Mouse (Mus musculus): Measurements from ENCODE around the gene Ank3.

Gene Ank3

GRCm38 (mm10) chr10:69670496-69670895, 271.9 kb downstream of the Ank3 start:
- no peak for DNase-seq (ENCODE audit: low spot score)

DNA sequence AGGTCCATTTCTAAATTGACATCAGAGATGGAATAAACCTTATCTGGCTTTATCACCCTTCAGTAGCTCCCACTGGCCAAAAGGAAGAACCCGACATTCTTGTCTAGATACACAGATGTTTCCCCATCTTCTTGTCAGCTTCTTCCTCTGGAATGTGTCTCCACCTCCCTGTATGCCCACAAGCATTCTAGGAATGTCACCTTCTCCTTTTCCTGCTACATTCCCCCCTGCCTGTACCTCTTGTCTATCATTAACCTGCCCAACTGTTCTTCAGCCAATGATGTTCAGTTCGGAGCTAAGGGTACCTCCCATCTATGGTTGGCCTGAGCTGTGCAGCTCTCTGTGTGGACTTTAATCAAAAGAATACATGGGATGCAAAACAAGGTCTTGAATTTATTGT, 272.4 kb downstream of the Ank3 start:
- DNase-seq (ENCODE audit: low spot score) = no peak

- no peak for DNase-seq (ENCODE audit: low spot score)
Observed at GRCm38 (mm10) chr10:69671505-69671904, 272.9 kb downstream of the Ank3 start.

GRCm38 (mm10) chr10:69672545-69672944, 274.0 kb downstream of the Ank3 start:
- no peak for DNase-seq (ENCODE audit: low spot score)

- no peak for DNase-seq (ENCODE audit: low spot score)
Observed at GRCm38 (mm10) chr10:69678230-69678629, 279.7 kb downstream of the Ank3 start.

GRCm38 (mm10) chr10:69686336-69686735, 287.8 kb downstream of the Ank3 start:
- DNase-seq (ENCODE audit: low spot score) = no peak

DNA sequence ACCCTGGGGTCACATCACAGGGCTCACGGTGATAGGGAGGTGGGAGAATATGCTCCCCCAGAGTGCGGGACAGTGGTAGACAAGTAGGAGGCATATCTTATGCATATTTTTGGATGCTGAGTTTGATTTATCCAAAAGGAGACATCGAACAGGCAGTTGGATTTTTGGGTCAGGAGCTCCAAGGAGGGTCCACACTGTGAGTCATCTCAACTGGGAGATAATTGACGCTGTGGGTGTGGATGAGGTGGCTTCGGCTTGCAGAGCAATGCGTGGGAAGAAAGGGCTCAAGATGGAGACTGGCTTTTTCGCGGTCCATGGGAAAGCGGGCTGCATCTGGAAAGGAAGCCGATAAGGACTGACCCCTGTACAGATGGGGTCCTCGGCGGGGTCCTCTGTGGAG, 290.5 kb downstream of the Ank3 start:
- DNase-seq (ENCODE audit: low spot score) = no peak

- no peak for DNase-seq (ENCODE audit: low spot score)
Observed at GRCm38 (mm10) chr10:69690131-69690960, 291.8 kb downstream of the Ank3 start.

DNA sequence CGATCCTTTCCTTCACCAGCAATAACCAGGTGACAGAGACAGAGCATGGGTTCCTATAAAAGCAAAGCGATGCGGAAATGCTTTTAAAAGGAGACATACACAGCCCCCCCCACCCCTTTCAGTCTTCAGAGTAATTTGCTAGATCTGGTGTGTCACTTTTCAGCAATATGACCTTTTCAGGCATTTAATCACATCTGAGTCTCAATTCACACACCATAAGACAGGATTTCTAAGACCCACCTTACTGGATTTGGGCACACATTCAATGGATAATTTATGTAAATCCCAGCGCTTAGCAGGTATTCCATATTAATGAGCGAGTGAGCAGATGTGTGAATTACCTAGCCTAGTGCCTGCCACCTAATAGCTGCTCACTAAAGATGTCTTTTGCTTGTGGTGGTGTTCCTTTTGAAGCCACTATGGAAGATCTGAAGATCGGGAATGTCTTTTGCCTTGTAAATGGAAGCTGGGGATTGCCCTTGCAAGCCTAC, 292.4 kb downstream of the Ank3 start:
- DNase-seq (ENCODE audit: low spot score) = no peak

GRCm38 (mm10) chr10:69696019-69696418, 297.4 kb downstream of the Ank3 start:
- no peak for DNase-seq (ENCODE audit: low spot score)

GRCm38 (mm10) chr10:69698699-69699098, 300.1 kb downstream of the Ank3 start:
- no peak for DNase-seq (ENCODE audit: low spot score)

GRCm38 (mm10) chr10:69701226-69701625, 302.7 kb downstream of the Ank3 start:
- DNase-seq (ENCODE audit: low spot score) = no peak

DNA sequence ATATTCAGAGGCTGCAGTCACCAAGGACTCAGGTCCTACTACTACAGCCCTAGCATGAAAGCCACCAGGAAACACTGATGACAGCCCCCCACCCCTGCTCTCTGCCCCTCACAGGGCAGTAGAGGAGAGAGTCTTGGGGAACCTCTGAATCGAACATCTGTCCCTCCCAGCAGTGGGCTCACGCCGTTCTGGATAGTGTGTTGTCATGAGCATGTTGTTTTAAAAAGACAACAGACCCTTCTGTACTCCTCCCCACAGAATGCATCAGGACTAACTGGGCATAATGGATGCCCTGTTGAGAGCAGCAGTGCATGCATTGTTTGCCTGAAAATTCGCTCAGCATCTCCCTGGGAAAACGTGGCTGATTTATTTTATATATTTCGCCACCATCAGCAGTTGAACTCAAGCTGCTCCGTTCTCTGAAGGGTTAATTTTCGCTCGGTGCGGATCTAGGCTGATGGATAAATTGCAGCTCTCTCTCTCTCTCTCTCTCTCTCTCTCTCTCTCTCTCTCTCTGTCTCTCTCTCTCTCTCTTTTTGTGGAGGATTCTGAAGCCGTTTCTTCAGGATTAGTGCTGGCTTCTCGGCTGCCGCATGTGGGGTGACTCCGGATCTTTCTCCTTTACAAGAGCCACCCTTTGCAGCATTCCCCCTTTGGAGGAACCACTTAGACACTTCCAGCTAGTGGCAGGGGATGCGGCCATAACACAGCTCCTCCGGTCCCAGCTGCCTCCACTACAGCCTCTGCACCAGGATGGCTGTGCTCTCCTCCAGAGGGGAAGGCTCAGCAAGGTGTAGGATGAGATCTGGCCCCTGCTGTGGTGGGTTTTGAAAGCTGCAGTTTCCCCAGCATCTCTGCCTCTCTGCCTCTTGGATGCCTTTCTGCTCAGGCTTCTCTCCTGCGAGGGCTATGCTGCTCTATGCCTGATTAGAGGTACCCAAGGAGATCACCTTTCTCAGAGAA, 307.5 kb downstream of the Ank3 start:
- DNase-seq (ENCODE audit: low spot score) = no peak

GRCm38 (mm10) chr10:69706851-69707788, 308.5 kb downstream of the Ank3 start:
- DNase-seq (ENCODE audit: low spot score) = no peak

DNA sequence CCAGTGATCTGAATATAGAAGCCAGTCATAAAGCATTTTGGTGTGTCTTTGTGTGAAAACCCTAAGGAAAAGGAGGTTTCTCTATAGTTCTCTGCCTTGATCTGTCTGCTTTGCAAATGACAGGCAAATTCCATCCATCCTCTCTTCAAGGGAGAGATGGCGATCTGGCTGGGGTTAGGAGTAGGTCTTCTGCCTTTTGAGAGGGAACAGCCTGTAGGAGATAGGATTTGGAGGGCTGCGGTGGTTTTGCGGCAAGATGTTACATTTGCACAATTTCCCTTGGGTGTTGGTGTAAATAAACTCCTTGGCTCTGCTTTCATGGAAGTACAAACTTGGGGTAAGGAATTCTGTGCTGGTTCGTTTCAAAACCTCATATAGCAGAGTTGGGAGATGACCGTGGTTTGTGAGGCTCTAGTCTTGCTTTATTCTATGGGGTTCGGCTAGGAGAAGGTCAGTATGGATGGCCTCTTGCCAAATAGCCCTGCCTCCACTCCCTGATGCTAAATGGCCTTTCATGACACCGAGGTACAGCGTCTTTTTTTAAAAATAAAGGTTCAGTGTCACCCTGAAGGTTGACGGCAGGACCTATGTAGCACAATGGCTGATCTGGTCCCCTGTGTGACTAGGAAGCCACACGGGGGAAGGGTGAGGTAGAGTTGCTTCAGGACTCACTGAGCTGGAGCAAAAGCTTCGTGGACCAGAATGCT, 309.4 kb downstream of the Ank3 start:
- DNase-seq (ENCODE audit: low spot score) = no peak

DNA sequence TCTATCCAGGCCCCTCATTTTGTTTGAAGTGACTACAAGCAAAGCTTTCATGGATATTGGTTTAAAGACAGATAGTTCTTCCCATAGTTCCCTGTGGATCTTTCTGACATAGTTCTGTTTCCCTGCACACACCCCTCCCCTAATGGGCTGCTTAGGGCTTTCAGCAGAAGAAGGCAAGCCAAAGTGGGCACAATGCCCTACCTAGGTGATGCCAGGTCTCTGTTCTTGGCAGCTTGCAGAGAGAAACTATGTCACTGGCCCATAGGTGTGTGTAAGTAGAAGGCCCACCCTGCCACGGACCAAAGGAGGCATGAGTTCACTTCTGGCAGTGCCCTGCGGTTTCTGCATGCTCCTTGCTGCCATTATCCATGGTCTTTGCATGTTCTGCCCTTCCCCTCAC, 311.1 kb downstream of the Ank3 start:
- no peak for DNase-seq (ENCODE audit: low spot score)

- DNase-seq (ENCODE audit: low spot score) = no peak
Observed at GRCm38 (mm10) chr10:69710802-69711201, 312.2 kb downstream of the Ank3 start.

DNA sequence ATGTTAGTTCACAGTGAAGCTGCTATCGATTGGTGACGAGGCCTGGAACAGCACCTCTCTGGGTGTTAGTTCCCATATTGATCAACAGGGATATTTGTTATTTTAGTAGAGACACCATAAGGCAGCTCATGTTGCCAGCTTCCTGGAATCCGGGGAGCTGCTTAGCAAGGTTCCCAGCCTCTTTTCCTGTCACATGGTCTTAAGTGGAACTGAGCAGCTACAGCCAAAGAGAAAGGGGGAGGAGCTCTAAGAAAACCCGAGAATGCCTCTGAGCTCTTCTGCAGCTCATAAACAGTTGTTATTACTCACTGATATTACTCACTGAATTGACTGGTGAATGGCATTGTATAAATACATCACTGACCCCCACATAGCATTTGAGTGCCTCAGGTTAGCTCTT, 318.3 kb downstream of the Ank3 start:
- no peak for DNase-seq (ENCODE audit: low spot score)

GRCm38 (mm10) chr10:69719421-69719820, 320.8 kb downstream of the Ank3 start:
- DNase-seq (ENCODE audit: low spot score) = no peak

DNA sequence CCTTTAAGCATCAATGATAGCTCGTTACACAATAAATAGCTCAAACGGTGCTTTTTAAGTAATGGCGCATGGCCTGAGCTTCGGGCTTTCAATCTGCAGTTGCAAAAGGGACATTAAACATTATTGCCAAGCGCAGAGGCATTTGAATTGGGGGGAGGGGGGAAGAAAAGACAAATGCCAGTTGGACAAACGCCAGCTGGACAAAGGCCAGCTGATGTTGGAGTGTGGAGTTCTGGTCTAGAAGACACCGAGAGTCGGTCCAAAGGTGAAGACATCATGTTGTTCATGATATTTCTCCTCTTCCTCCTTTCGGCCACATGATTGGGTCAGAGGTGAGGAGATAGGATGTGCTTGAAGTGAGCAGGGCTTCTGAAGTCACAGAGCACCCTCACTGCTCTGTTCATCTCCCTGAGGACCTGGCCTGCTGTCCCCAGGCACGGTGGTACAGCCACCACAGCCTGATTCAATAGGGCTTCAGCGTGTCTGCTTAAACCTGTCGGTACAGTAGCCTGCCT, 321.4 kb downstream of the Ank3 start:
- DNase-seq (ENCODE audit: low spot score) = no peak

- no peak for DNase-seq (ENCODE audit: low spot score)
Observed at GRCm38 (mm10) chr10:69720452-69720851, 321.9 kb downstream of the Ank3 start.
